Mouse (Mus musculus) heart, embryonic 12.5 days (tissue): ENCODE results near the gene Sumo3. TPM values are rescaled to one million over a fixed set of nuclear protein-coding genes. Genes with fewer than 3 reads are reported as not detected.
A peak's percentile ranks its signal among the peaks of the same experiment; 100 is the strongest.

Experiments used
- ATAC-seq: fragments of 200-750 bp; cut with Nextera tagmentation; 2 replicates; pipeline ENCODE4 v1.8.0; 2017; ENCODE audit warnings: moderate TSS enrichment, moderate library complexity; ENCODE audit not compliant: insufficient number of reproducible peaks, low FRiP score
- H3K27ac ChIP-seq: fragments of 300-500 bp; sonication (generic); 2 replicates; pipeline ENCODE4 v1.5.1; 2016; ENCODE audit warnings: mild to moderate bottlenecking, moderate library complexity; ENCODE audit not compliant: poor library complexity, severe bottlenecking
- H3K27me3 ChIP-seq: fragments of 300-500 bp; sonication (generic); replicated peaks from 2 replicates; pipeline ENCODE4 v1.6.1; 2016; ENCODE audit warnings: mild to moderate bottlenecking, moderate library complexity
- H3K36me3 ChIP-seq: fragments of 300-500 bp; sonication (generic); 2 replicates; pipeline ENCODE4 v1.6.1; 2016; ENCODE audit warnings: mild to moderate bottlenecking, moderate library complexity
- H3K4me1 ChIP-seq: fragments of 300-500 bp; sonication (generic); replicated peaks from 2 replicates; pipeline ENCODE4 v1.6.1; 2016; ENCODE audit warnings: mild to moderate bottlenecking
- H3K4me2 ChIP-seq: fragments of 300-500 bp; sonication (generic); 2 replicates; pipeline ENCODE4 v1.6.1; 2016; ENCODE audit warnings: mild to moderate bottlenecking, moderate library complexity
- H3K4me3 ChIP-seq: fragments of 300-500 bp; sonication (generic); 2 replicates; pipeline ENCODE4 v1.5.1; 2016; ENCODE audit warnings: mild to moderate bottlenecking
- H3K9ac ChIP-seq: fragments of 300-500 bp; sonication (generic); 2 replicates; pipeline ENCODE4 v1.6.1; 2016; ENCODE audit warnings: mild to moderate bottlenecking, moderate library complexity
- H3K9me3 ChIP-seq: fragments of 300-500 bp; sonication (generic); replicated peaks from 2 replicates; pipeline ENCODE4 v1.6.1; 2016; ENCODE audit warnings: mild to moderate bottlenecking, moderate library complexity
- WGBS: fragments of 180-500 bp; shearing (Covaris S2); methylation state at CpG from one replicate; pipeline ENCODE4 v1.1.7; 2016; 5-methylcytosine and 5-hydroxymethylcytosine counted together
- polyA plus RNA-seq: library from polyadenylated mRNA; unstranded; fragments of >200 nt; fragmentation: Nextera tagmentation; extraction: Ambion mirVana; gene quantifications from 2 replicates; pipeline ENCODE4 v1.2.1, GENCODE M21; 2016

Sumo3 gene
- 177 and 184 TPM in 2 replicates for polyA plus RNA-seq

GRCm38 (mm10) chr10:77605908-77606826, at the start of gene Sumo3, which contains the start of gene Gm49325:
Gene Sumo3, plus strand, starts transcription at chr10:77606097.
Gene Gm49325, plus strand, starts transcription at chr10:77606197.
- Histone ChIP-seq H3K9me3 (0 out of 2 replicates have a peak, but pooled peaks cover 4% of the 10 kb centered on the region), H3K4me3 (peak within 1 kb of the TSS; percentile 86), H3K4me2 (peak within 1 kb of the TSS; percentile 95), H3K27me3 (no peaks in the 10 kb centered on the region), H3K9ac (peak within 1 kb of the TSS; percentile 87), H3K4me1 (peaks cover 28% of the 10 kb centered on the region), H3K27ac (peak within 1 kb of the TSS; percentile 98), H3K36me3 (peaks cover 24% of the 10 kb centered on the region)
- 1% methylated on average over 115 of the region's 119 CpGs for WGBS
- peak; percentile 94 for ATAC-seq

- Histone ChIP-seq H3K9ac (no peak overlapping the region), H3K27me3 (peaks cover 6% of the 10 kb centered on the region), H3K27ac (no peak overlapping the region), H3K4me1 (peaks cover 8% of the 10 kb centered on the region), H3K4me2 (no peak overlapping the region), H3K36me3 (no peaks in the 10 kb centered on the region), H3K4me3 (no peak overlapping the region), H3K9me3 (no peaks in the 10 kb centered on the region)
- WGBS = 85% methylated on average over 7 of the region's 7 CpGs
- no peak for ATAC-seq
Measured at GRCm38 (mm10) chr10:77556631-77557030, 49.3 kb upstream of the Sumo3 start.

GRCm38 (mm10) chr10:77557641-77558040, 48.3 kb upstream of the Sumo3 start:
- Histone ChIP-seq H3K9ac (no peak overlapping the region), H3K4me2 (no peak overlapping the region), H3K4me1 (peaks cover 8% of the 10 kb centered on the region), H3K9me3 (no peaks in the 10 kb centered on the region), H3K27ac (no peak overlapping the region), H3K36me3 (no peaks in the 10 kb centered on the region), H3K27me3 (peaks cover 6% of the 10 kb centered on the region), H3K4me3 (no peak overlapping the region)
- 83% methylated on average over 4 of the region's 4 CpGs for WGBS
- ATAC-seq = no peak

- H3K4me1 ChIP-seq = peaks cover 8% of the 10 kb centered on the region
- no peaks in the 10 kb centered on the region for H3K9me3 ChIP-seq
- WGBS = 80% methylated on average over 11 of the region's 11 CpGs
- no peaks in the 10 kb centered on the region for H3K36me3 ChIP-seq
- no peak overlapping the region for H3K27ac ChIP-seq
- H3K9ac ChIP-seq = no peak overlapping the region
- no peak for ATAC-seq
- no peak overlapping the region for H3K4me2 ChIP-seq
- peaks cover 6% of the 10 kb centered on the region for H3K27me3 ChIP-seq
- H3K4me3 ChIP-seq = no peak overlapping the region
Measured at GRCm38 (mm10) chr10:77560090-77560489, 45.8 kb upstream of the Sumo3 start.

- peaks cover 6% of the 10 kb centered on the region for H3K27me3 ChIP-seq
- no peak for ATAC-seq
- 65% methylated on average over 9 of the region's 9 CpGs for WGBS
- H3K4me1 ChIP-seq = peaks cover 8% of the 10 kb centered on the region
- H3K4me2 ChIP-seq = no peak overlapping the region
- no peak overlapping the region for H3K4me3 ChIP-seq
- no peaks in the 10 kb centered on the region for H3K36me3 ChIP-seq
- no peaks in the 10 kb centered on the region for H3K9me3 ChIP-seq
- H3K9ac ChIP-seq = no peak overlapping the region
- H3K27ac ChIP-seq = no peak overlapping the region
Measured at GRCm38 (mm10) chr10:77560830-77561229, 45.1 kb upstream of the Sumo3 start.

- Histone ChIP-seq H3K4me1 (peaks cover 8% of the 10 kb centered on the region), H3K4me3 (no peak overlapping the region), H3K9ac (no peak overlapping the region), H3K27ac (no peak overlapping the region), H3K4me2 (no peak overlapping the region), H3K36me3 (no peaks in the 10 kb centered on the region), H3K27me3 (peaks cover 6% of the 10 kb centered on the region), H3K9me3 (no peaks in the 10 kb centered on the region)
- no peak for ATAC-seq
- WGBS = 44% methylated on average over 2 of the region's 2 CpGs
Measured at GRCm38 (mm10) chr10:77561508-77561907, 44.4 kb upstream of the Sumo3 start.

- WGBS = 71% methylated on average over 8 of the region's 8 CpGs
- H3K36me3 ChIP-seq = no peaks in the 10 kb centered on the region
- H3K4me2 ChIP-seq = no peak overlapping the region
- no peak overlapping the region for H3K9ac ChIP-seq
- ATAC-seq = no peak
- no peaks in the 10 kb centered on the region for H3K9me3 ChIP-seq
- peaks cover 12% of the 10 kb centered on the region for H3K4me1 ChIP-seq
- no peak overlapping the region for H3K4me3 ChIP-seq
- H3K27ac ChIP-seq = no peak overlapping the region
- H3K27me3 ChIP-seq = peaks cover 4% of the 10 kb centered on the region; the same call in 1 of the 2 replicates
Measured at GRCm38 (mm10) chr10:77565005-77565404, 40.9 kb upstream of the Sumo3 start.

- ATAC-seq = no peak
- no peaks in the 10 kb centered on the region for H3K9me3 ChIP-seq
- H3K4me3 ChIP-seq = no peak overlapping the region
- H3K4me1 ChIP-seq = 0 out of 2 replicates have a peak, but pooled peaks cover 4% of the 10 kb centered on the region
- H3K9ac ChIP-seq = no peak overlapping the region
- H3K4me2 ChIP-seq = no peak overlapping the region
- no peaks in the 10 kb centered on the region for H3K36me3 ChIP-seq
- H3K27ac ChIP-seq = no peak overlapping the region
- WGBS = 29% methylated on average over 8 of the region's 8 CpGs
- peaks cover 5% of the 10 kb centered on the region; the same call in 1 of the 2 replicates for H3K27me3 ChIP-seq
Measured at GRCm38 (mm10) chr10:77566651-77567050, 39.2 kb upstream of the Sumo3 start.

GRCm38 (mm10) chr10:77569481-77569880, 36.4 kb upstream of the Sumo3 start:
- Histone ChIP-seq H3K4me3 (no peak overlapping the region), H3K4me2 (no peak overlapping the region), H3K27me3 (peaks cover 5% of the 10 kb centered on the region; the same call in 1 of the 2 replicates), H3K4me1 (0 out of 2 replicates have a peak, but pooled peaks cover 4% of the 10 kb centered on the region), H3K9me3 (no peaks in the 10 kb centered on the region), H3K27ac (no peak overlapping the region), H3K36me3 (no peaks in the 10 kb centered on the region), H3K9ac (no peak overlapping the region)
- 35% methylated on average over 7 of the region's 7 CpGs for WGBS
- no peak for ATAC-seq

- H3K9me3 ChIP-seq = no peaks in the 10 kb centered on the region
- no peak overlapping the region for H3K4me3 ChIP-seq
- no peak overlapping the region for H3K4me2 ChIP-seq
- H3K27me3 ChIP-seq = peaks cover 5% of the 10 kb centered on the region; the same call in 1 of the 2 replicates
- H3K36me3 ChIP-seq = no peaks in the 10 kb centered on the region
- H3K4me1 ChIP-seq = 0 out of 2 replicates have a peak, but pooled peaks cover 4% of the 10 kb centered on the region
- 41% methylated on average over 6 of the region's 6 CpGs for WGBS
- no peak overlapping the region for H3K9ac ChIP-seq
- no peak for ATAC-seq
- H3K27ac ChIP-seq = no peak overlapping the region
Measured at GRCm38 (mm10) chr10:77569973-77570658, 35.8 kb upstream of the Sumo3 start.

- no peak for ATAC-seq
- H3K27ac ChIP-seq = no peak overlapping the region
- 17% methylated on average over 3 of the region's 3 CpGs for WGBS
- no peak overlapping the region for H3K9ac ChIP-seq
- H3K4me2 ChIP-seq = no peak overlapping the region
- peaks cover 5% of the 10 kb centered on the region; the same call in 1 of the 2 replicates for H3K27me3 ChIP-seq
- H3K9me3 ChIP-seq = no peaks in the 10 kb centered on the region
- H3K36me3 ChIP-seq = no peaks in the 10 kb centered on the region
- H3K4me3 ChIP-seq = no peak overlapping the region
- 0 out of 2 replicates have a peak, but pooled peaks cover 4% of the 10 kb centered on the region for H3K4me1 ChIP-seq
Measured at GRCm38 (mm10) chr10:77572225-77572624, 33.7 kb upstream of the Sumo3 start.
